Mouse (Mus musculus): Measurements from ENCODE around the gene Pold1. TPM values are rescaled to one million over a fixed set of nuclear protein-coding genes. Genes with fewer than 3 reads are reported as not detected.
A peak's percentile ranks its signal among the peaks of the same experiment; 100 is the strongest.

Pold1 gene
- polyA plus RNA-seq, 1 experiment from 2014 or later, result 101 TPM

- Histone ChIP-seq H3K4me2 (replicated peaks) (no peak overlapping the region), H3K4me1 (peaks cover 14% of the 10 kb centered on the region), H3K27ac (no peak overlapping the region), H3K36me3 (0 out of 2 replicates have a peak, but pooled peaks cover 3% of the 10 kb centered on the region), H3K9ac (no peak overlapping the region), H3K4me3 (no peak overlapping the region), H3K27me3 (peaks cover 13% of the 10 kb centered on the region; the same call in 1 of the 2 replicates), H3K9me3 (no peaks in the 10 kb centered on the region; the same call in 1 of the 2 replicates)
- no peak for ATAC-seq (ENCODE audit: low FRiP score, low read depth)
- WGBS, result 62% methylated on average over 20 of the region's 20 CpGs
These were observed 48.6 kb downstream of the Pold1 start for GRCm38 (mm10) chr7:44500046-44500445.

- peaks cover 23% of the 10 kb centered on the region for H3K4me1 ChIP-seq
- ATAC-seq (ENCODE audit: low FRiP score, low read depth), result no peak
- H3K4me3 ChIP-seq, result no peak overlapping the region
- peaks cover 8% of the 10 kb centered on the region; the same call in 1 of the 2 replicates for H3K36me3 ChIP-seq
- H3K9ac ChIP-seq, result no peak overlapping the region
- no peak overlapping the region for H3K4me2 ChIP-seq (replicated peaks)
- H3K27me3 ChIP-seq, result peaks cover 13% of the 10 kb centered on the region; the same call in 1 of the 2 replicates
- WGBS, result 74% methylated on average over 1 of the region's 1 CpGs
- H3K9me3 ChIP-seq, result no peaks in the 10 kb centered on the region
- no peak overlapping the region for H3K27ac ChIP-seq
These were observed 49.7 kb downstream of the Pold1 start for GRCm38 (mm10) chr7:44498922-44499321.

GRCm38 (mm10) chr7:44497361-44498055 lies 51.1 kb downstream of the Pold1 start:
- Histone ChIP-seq H3K4me3 (peak overlapping the region; percentile 76), H3K36me3 (peaks cover 22% of the 10 kb centered on the region), H3K4me1 (peaks cover 23% of the 10 kb centered on the region), H3K9ac (peak overlapping the region; percentile 89; the same call in 1 of the 2 replicates), H3K4me2 (replicated peaks) (peak overlapping the region; percentile 82), H3K27ac (no peak overlapping the region; the same call in 1 of the 2 replicates), H3K9me3 (no peaks in the 10 kb centered on the region), H3K27me3 (peaks cover 13% of the 10 kb centered on the region; the same call in 1 of the 2 replicates)
- no peak for ATAC-seq (ENCODE audit: low FRiP score, low read depth)
- WGBS, result 83% methylated on average over 10 of the region's 10 CpGs

- Histone ChIP-seq H3K4me3 (peak overlapping the region; percentile 76), H3K4me2 (replicated peaks) (peak overlapping the region; percentile 82), H3K4me1 (peaks cover 23% of the 10 kb centered on the region), H3K9me3 (no peaks in the 10 kb centered on the region), H3K27ac (peak overlapping the region; percentile 83), H3K27me3 (peaks cover 13% of the 10 kb centered on the region; the same call in 1 of the 2 replicates), H3K9ac (peak overlapping the region; percentile 89), H3K36me3 (peaks cover 30% of the 10 kb centered on the region)
- 0% methylated on average over 26 of the region's 26 CpGs for WGBS
- ATAC-seq (ENCODE audit: low FRiP score, low read depth), result no peak
These were observed 51.9 kb downstream of the Pold1 start for GRCm38 (mm10) chr7:44496771-44497109.

- peak within 1 kb of the TSS; percentile 95 for H3K27ac ChIP-seq
- peak within 1 kb of the TSS; percentile 89 for H3K9ac ChIP-seq
- H3K4me2 ChIP-seq (replicated peaks), result peak within 1 kb of the TSS; percentile 82
- peak within 1 kb of the TSS; percentile 76 for H3K4me3 ChIP-seq
- peaks cover 23% of the 10 kb centered on the region for H3K4me1 ChIP-seq
- H3K36me3 ChIP-seq, result peaks cover 35% of the 10 kb centered on the region
- peak; percentile 96 for ATAC-seq (ENCODE audit: low FRiP score, low read depth)
- no peaks in the 10 kb centered on the region for H3K9me3 ChIP-seq
- under 1% methylated on average over 58 of the region's 58 CpGs for WGBS
- H3K27me3 ChIP-seq, result peaks cover 13% of the 10 kb centered on the region; the same call in 1 of the 2 replicates
These were observed 52.5 kb downstream of the Pold1 start, which contains the start of the genes Emc10 and Fam71e1 for GRCm38 (mm10) chr7:44495992-44496770. Emc10 (minus strand) TSS chr7:44496529. Fam71e1 (plus strand) TSS chr7:44496581.

GRCm38 (mm10) chr7:44495086-44495485 lies 53.6 kb downstream of the Pold1 start:
- H3K9ac ChIP-seq, result peak overlapping the region; percentile 89
- no peak overlapping the region for H3K27ac ChIP-seq
- peak overlapping the region; percentile 76 for H3K4me3 ChIP-seq
- peaks cover 8% of the 10 kb centered on the region; the same call in 1 of the 2 replicates for H3K27me3 ChIP-seq
- no peaks in the 10 kb centered on the region for H3K9me3 ChIP-seq
- ATAC-seq (ENCODE audit: low FRiP score, low read depth), result no peak
- H3K4me2 ChIP-seq (replicated peaks), result peak overlapping the region; percentile 82
- WGBS, result 87% methylated on average over 7 of the region's 7 CpGs
- peaks cover 46% of the 10 kb centered on the region for H3K36me3 ChIP-seq
- peaks cover 23% of the 10 kb centered on the region for H3K4me1 ChIP-seq

- peaks cover 4% of the 10 kb centered on the region; the same call in 1 of the 2 replicates for H3K27me3 ChIP-seq
- no peak for ATAC-seq (ENCODE audit: low FRiP score, low read depth)
- peak overlapping the region; percentile 82; the same call in 1 of the 2 replicates for H3K4me2 ChIP-seq (replicated peaks)
These were observed 54.0 kb downstream of the Pold1 start for GRCm38 (mm10) chr7:44494681-44495080.

GRCm38 (mm10) chr7:44492166-44492826 lies 56.4 kb downstream of the Pold1 start:
- Histone ChIP-seq H3K36me3 (peaks cover 60% of the 10 kb centered on the region), H3K9me3 (no peaks in the 10 kb centered on the region), H3K9ac (no peak overlapping the region; the same call in 1 of the 2 replicates), H3K27ac (no peak overlapping the region), H3K4me2 (replicated peaks) (no peak overlapping the region), H3K4me1 (peaks cover 20% of the 10 kb centered on the region), H3K27me3 (no peaks in the 10 kb centered on the region), H3K4me3 (no peak overlapping the region)
- WGBS, result 92% methylated on average over 20 of the region's 21 CpGs
- ATAC-seq (ENCODE audit: low FRiP score, low read depth), result no peak

More at GRCm38 (mm10) chr7:44494681-44495080, 54.0 kb downstream of the Pold1 start:
- Histone ChIP-seq H3K4me1 (peaks cover 23% of the 10 kb centered on the region), H3K36me3 (peaks cover 50% of the 10 kb centered on the region), H3K27ac (no peak overlapping the region), H3K4me3 (no peak overlapping the region), H3K9me3 (no peaks in the 10 kb centered on the region), H3K9ac (no peak overlapping the region)
- WGBS, result 93% methylated on average over 12 of the region's 12 CpGs

- Histone ChIP-seq H3K36me3 (peaks cover 60% of the 10 kb centered on the region), H3K27ac (no peak overlapping the region), H3K9ac (no peak overlapping the region), H3K4me1 (peaks cover 16% of the 10 kb centered on the region), H3K9me3 (no peaks in the 10 kb centered on the region), H3K4me2 (replicated peaks) (no peak overlapping the region), H3K4me3 (no peak overlapping the region), H3K27me3 (no peaks in the 10 kb centered on the region)
- WGBS, result 94% methylated on average over 5 of the region's 5 CpGs
- no peak for ATAC-seq (ENCODE audit: low FRiP score, low read depth)
These were observed 57.3 kb downstream of the Pold1 start for GRCm38 (mm10) chr7:44491391-44491790.

GRCm38 (mm10) chr7:44490281-44490680 lies 58.4 kb downstream of the Pold1 start:
- no peaks in the 10 kb centered on the region for H3K9me3 ChIP-seq
- no peak overlapping the region for H3K9ac ChIP-seq
- WGBS, result 91% methylated on average over 4 of the region's 4 CpGs

GRCm38 (mm10) chr7:44488545-44488944 lies 60.1 kb downstream of the Pold1 start:
- 92% methylated on average over 8 of the region's 8 CpGs for WGBS
- no peaks in the 10 kb centered on the region for H3K9me3 ChIP-seq
- ATAC-seq (ENCODE audit: low FRiP score, low read depth), result no peak
- H3K27ac ChIP-seq, result no peak overlapping the region
- no peak overlapping the region for H3K4me2 ChIP-seq (replicated peaks)
- no peaks in the 10 kb centered on the region for H3K27me3 ChIP-seq
- H3K36me3 ChIP-seq, result peaks cover 51% of the 10 kb centered on the region
- no peak overlapping the region for H3K4me3 ChIP-seq
- H3K9ac ChIP-seq, result no peak overlapping the region
- no peaks in the 10 kb centered on the region for H3K4me1 ChIP-seq

More at GRCm38 (mm10) chr7:44490281-44490680, 58.4 kb downstream of the Pold1 start:
- no peak for ATAC-seq (ENCODE audit: low FRiP score, low read depth)
- Histone ChIP-seq H3K27ac (no peak overlapping the region), H3K4me1 (peaks cover 11% of the 10 kb centered on the region), H3K4me3 (no peak overlapping the region), H3K36me3 (peaks cover 60% of the 10 kb centered on the region), H3K4me2 (replicated peaks) (no peak overlapping the region), H3K27me3 (no peaks in the 10 kb centered on the region)
